Mouse (Mus musculus): ENCODE results near the gene BC035044. TPM values are rescaled to one million over a fixed set of nuclear protein-coding genes. Genes with fewer than 3 reads are reported as not detected.
A peak's percentile ranks its signal among the peaks of the same experiment; 100 is the strongest.
"Not testable (repeated sequence)": the region's sequence is repeated elsewhere in the genome, so short reads cannot be mapped to it uniquely, and the experiment has no call there.

The BC035044 gene
- polyA plus RNA-seq, 1 experiment: not detected

- Histone ChIP-seq H3K27ac (ENCODE audit: insufficient read depth, low read length) (no peak overlapping the region), H3K27me3 (ENCODE audit: control insufficient read depth, insufficient read depth, low read length, poor library complexity, severe bottlenecking) (no peaks in the 10 kb centered on the region), H3K4me3 (ENCODE audit: low read depth, low read length) (no peak overlapping the region), H3K36me3 (ENCODE audit: control insufficient read depth, insufficient read depth, low read length, poor library complexity, severe bottlenecking) (no peaks in the 10 kb centered on the region), H3K9ac (ENCODE audit: low read depth, poor library complexity, severe bottlenecking) (no peak overlapping the region), H3K4me1 (ENCODE audit: control insufficient read depth, insufficient read depth, low read length) (no peaks in the 10 kb centered on the region), H3K9me3 (replicated peaks; ENCODE audit: control insufficient read depth, insufficient read depth, low read length, poor library complexity, severe bottlenecking) (peaks cover 14% of the 10 kb centered on the region)
- no peak for TF ChIP-seq POLR2A (IDR thresholded peaks at IDR 0.05; ENCODE audit: insufficient read depth, low read length)
- no peak for TF ChIP-seq CTCF (IDR thresholded peaks at IDR 0.05; ENCODE audit: low read depth, low read length)
- TF ChIP-seq EP300 (IDR thresholded peaks at IDR 0.05; ENCODE audit: insufficient read depth, low read depth, low read length): no peak
Measured at GRCm38 (mm10) chr6:128900044-128900443, 9.1 kb upstream of the BC035044 start.

GRCm38 (mm10) chr6:128895404-128896001 is 4.6 kb upstream of the BC035044 start:
- H3K27ac ChIP-seq (ENCODE audit: insufficient read depth, low read length): no peak overlapping the region
- no peaks in the 10 kb centered on the region; the same call in 1 of the 2 replicates for H3K9me3 ChIP-seq (replicated peaks; ENCODE audit: control insufficient read depth, insufficient read depth, low read length, poor library complexity, severe bottlenecking)
- no peak for TF ChIP-seq CTCF (IDR thresholded peaks at IDR 0.05; ENCODE audit: low read depth, low read length)
- H3K27me3 ChIP-seq (ENCODE audit: control insufficient read depth, insufficient read depth, low read length, poor library complexity, severe bottlenecking): no peaks in the 10 kb centered on the region
- H3K4me3 ChIP-seq (ENCODE audit: low read depth, low read length): no peak overlapping the region
- no peaks in the 10 kb centered on the region for H3K4me1 ChIP-seq (ENCODE audit: control insufficient read depth, insufficient read depth, low read length)
- no peak overlapping the region for H3K9ac ChIP-seq (ENCODE audit: low read depth, poor library complexity, severe bottlenecking)
- no peaks in the 10 kb centered on the region for H3K36me3 ChIP-seq (ENCODE audit: control insufficient read depth, insufficient read depth, low read length, poor library complexity, severe bottlenecking)

GRCm38 (mm10) chr6:128888834-128889233 is 2.1 kb downstream of the BC035044 start:
- Histone ChIP-seq H3K27ac (ENCODE audit: insufficient read depth, low read length) (no peak overlapping the region), H3K27me3 (ENCODE audit: control insufficient read depth, insufficient read depth, low read length, poor library complexity, severe bottlenecking) (no peaks in the 10 kb centered on the region), H3K9ac (ENCODE audit: low read depth, poor library complexity, severe bottlenecking) (no peak overlapping the region), H3K9me3 (replicated peaks; ENCODE audit: control insufficient read depth, insufficient read depth, low read length, poor library complexity, severe bottlenecking) (no peaks in the 10 kb centered on the region; the same call in 1 of the 2 replicates), H3K36me3 (ENCODE audit: control insufficient read depth, insufficient read depth, low read length, poor library complexity, severe bottlenecking) (no peaks in the 10 kb centered on the region), H3K4me1 (ENCODE audit: control insufficient read depth, insufficient read depth, low read length) (no peaks in the 10 kb centered on the region), H3K4me3 (ENCODE audit: low read depth, low read length) (no peak overlapping the region)
- TF ChIP-seq POLR2A (IDR thresholded peaks at IDR 0.05; ENCODE audit: insufficient read depth, low read length) (no peak), CTCF (IDR thresholded peaks at IDR 0.05; ENCODE audit: low read depth, low read length) (no peak), EP300 (IDR thresholded peaks at IDR 0.05; ENCODE audit: insufficient read depth, low read depth, low read length) (no peak)

DNA sequence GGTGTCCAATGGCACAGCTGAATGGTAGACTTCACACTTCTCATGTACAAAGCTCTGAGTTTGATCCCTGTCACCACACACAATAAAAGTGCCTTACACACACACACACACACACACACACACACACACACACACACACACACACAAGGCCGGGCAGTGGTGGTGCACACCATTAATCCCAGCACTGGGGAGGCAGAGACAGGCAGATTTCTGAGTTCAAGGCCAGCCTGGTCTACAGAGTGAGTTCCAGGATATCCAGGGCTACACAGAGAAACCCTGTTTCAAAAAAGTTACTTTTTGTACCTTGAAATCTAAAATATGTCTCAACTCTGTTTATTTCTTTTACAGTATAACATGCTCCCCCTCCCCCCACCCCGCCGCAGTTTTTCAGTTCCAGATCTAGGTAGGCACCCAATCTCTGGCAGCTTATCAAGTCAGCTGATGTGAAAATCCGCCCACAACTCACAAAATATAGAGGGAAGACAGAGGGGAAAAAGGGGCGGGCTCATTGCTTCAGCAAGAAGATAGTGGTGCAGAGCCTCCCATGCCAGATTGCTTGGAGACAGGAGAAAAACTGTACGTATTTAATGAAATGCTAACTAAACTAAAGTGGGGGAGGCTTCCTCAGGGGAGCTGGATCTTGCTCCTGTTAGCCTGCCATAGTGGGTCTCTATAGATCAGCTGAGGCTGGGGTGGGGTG is 3.7 kb downstream of the BC035044 start, which contains the start of gene Clec2i:
Clec2i (plus strand) TSS at position 498 of the 700 bp plus-strand sequence.
- H3K36me3 ChIP-seq (ENCODE audit: control insufficient read depth, insufficient read depth, low read length, poor library complexity, severe bottlenecking); H3K4me3 ChIP-seq (ENCODE audit: low read depth, low read length); H3K27ac ChIP-seq (ENCODE audit: insufficient read depth, low read length); H3K27me3 ChIP-seq (ENCODE audit: control insufficient read depth, insufficient read depth, low read length, poor library complexity, severe bottlenecking); H3K9me3 ChIP-seq (replicated peaks; ENCODE audit: control insufficient read depth, insufficient read depth, low read length, poor library complexity, severe bottlenecking); H3K4me1 ChIP-seq (ENCODE audit: control insufficient read depth, insufficient read depth, low read length); H3K9ac ChIP-seq (ENCODE audit: low read depth, poor library complexity, severe bottlenecking): not testable (repeated sequence)

DNA sequence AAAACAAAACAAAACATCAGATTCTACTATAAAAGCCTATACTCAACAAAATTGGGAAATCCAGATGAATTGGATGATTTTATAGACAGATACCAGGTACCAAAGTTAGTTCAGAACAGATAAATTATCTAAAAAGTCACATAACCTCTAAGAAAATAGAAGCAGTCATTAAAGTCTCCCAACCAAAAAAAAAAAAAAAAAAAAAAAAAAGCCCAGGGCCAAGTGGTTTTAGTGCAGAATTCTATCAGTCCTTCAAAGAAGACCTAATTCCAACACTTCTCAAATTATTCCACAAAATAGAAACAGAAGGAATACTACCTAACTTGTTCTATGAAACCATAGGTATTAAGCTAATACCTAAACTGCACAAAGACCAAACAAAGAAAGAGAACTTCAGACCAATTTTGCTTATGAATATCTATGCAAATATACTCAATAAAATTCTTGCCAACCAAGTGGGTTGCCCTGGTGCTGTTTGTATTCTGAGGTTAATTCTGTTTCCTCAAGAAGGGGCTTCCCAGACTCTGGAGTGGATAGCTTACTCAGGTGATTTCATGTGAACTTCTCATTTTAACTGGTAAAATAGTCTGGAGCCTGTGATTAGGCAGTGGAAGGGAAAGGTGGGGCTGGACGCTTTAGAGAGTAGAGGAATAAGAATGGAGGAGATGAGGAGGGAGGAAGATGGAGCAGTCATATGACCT is 18.9 kb downstream of the BC035044 start:
- H3K9me3 ChIP-seq (replicated peaks; ENCODE audit: control insufficient read depth, insufficient read depth, low read length, poor library complexity, severe bottlenecking): peaks cover 17% of the 10 kb centered on the region
- TF ChIP-seq CTCF (IDR thresholded peaks at IDR 0.05; ENCODE audit: low read depth, low read length) (no peak), EP300 (IDR thresholded peaks at IDR 0.05; ENCODE audit: insufficient read depth, low read depth, low read length) (no peak), POLR2A (IDR thresholded peaks at IDR 0.05; ENCODE audit: insufficient read depth, low read length) (no peak)
- no peaks in the 10 kb centered on the region for H3K4me1 ChIP-seq (ENCODE audit: control insufficient read depth, insufficient read depth, low read length)

DNA sequence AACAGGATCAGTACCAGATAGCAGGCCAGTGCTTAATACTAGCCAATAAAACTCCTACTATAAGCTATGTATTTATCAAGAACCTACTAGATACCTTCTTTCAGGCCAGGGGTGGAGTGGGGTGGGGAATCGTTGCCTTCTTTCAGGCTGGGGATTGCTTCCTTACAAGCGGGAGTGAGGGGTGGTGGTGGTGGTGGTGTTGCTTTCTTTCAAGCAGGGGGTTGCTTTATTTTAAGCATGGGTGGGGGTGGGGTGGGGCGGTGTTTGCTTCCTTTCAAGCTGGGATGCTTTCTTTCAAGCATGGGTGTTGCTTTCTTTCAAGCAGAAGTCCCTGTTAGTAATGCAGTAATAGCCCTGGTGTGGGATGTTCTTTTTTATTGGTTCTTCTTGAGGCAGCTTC is 22.1 kb downstream of the BC035044 start:
- peak overlapping the region; percentile 13 for H3K27ac ChIP-seq (ENCODE audit: insufficient read depth, low read length)
- H3K4me3 ChIP-seq (ENCODE audit: low read depth, low read length): no peak overlapping the region
- H3K4me1 ChIP-seq (ENCODE audit: control insufficient read depth, insufficient read depth, low read length): no peaks in the 10 kb centered on the region
- TF ChIP-seq CTCF (IDR thresholded peaks at IDR 0.05; ENCODE audit: low read depth, low read length) (no peak), EP300 (IDR thresholded peaks at IDR 0.05; ENCODE audit: insufficient read depth, low read depth, low read length) (no peak), POLR2A (IDR thresholded peaks at IDR 0.05; ENCODE audit: insufficient read depth, low read length) (no peak)
- H3K9me3 ChIP-seq (replicated peaks; ENCODE audit: control insufficient read depth, insufficient read depth, low read length, poor library complexity, severe bottlenecking): peaks cover 12% of the 10 kb centered on the region
- no peak overlapping the region for H3K9ac ChIP-seq (ENCODE audit: low read depth, poor library complexity, severe bottlenecking)
- no peaks in the 10 kb centered on the region for H3K27me3 ChIP-seq (ENCODE audit: control insufficient read depth, insufficient read depth, low read length, poor library complexity, severe bottlenecking)
- no peaks in the 10 kb centered on the region for H3K36me3 ChIP-seq (ENCODE audit: control insufficient read depth, insufficient read depth, low read length, poor library complexity, severe bottlenecking)

More for the DNA sequence above, 18.9 kb downstream of the BC035044 start:
- Histone ChIP-seq H3K27ac (ENCODE audit: insufficient read depth, low read length) (no peak overlapping the region), H3K9ac (ENCODE audit: low read depth, poor library complexity, severe bottlenecking) (no peak overlapping the region), H3K36me3 (ENCODE audit: control insufficient read depth, insufficient read depth, low read length, poor library complexity, severe bottlenecking) (no peaks in the 10 kb centered on the region), H3K4me3 (ENCODE audit: low read depth, low read length) (no peak overlapping the region), H3K27me3 (ENCODE audit: control insufficient read depth, insufficient read depth, low read length, poor library complexity, severe bottlenecking) (no peaks in the 10 kb centered on the region)

Data from ES-Bruce4 (cell line).